Mouse (Mus musculus): ENCODE data around the gene Cyb5r3.
A peak's percentile ranks its signal among the peaks of the same experiment; 100 is the strongest.

Gene Cyb5r3

GRCm38 (mm10) chr15:83172492-83173429 lies at the start of gene Cyb5r3:
Gene Cyb5r3 (minus strand): TSS chr15:83172592.
- no peak for DNase-seq (ENCODE audit: low read depth, low spot score)

- DNase-seq (ENCODE audit: low read depth, low spot score): no peak
These were observed 49.3 kb upstream of the Cyb5r3 start for GRCm38 (mm10) chr15:83221721-83222120.

GRCm38 (mm10) chr15:83220368-83221013 lies 48.1 kb upstream of the Cyb5r3 start:
- DNase-seq (ENCODE audit: low read depth, low spot score): no peak

- DNase-seq (ENCODE audit: low read depth, low spot score): no peak
These were observed 43.2 kb upstream of the Cyb5r3 start for GRCm38 (mm10) chr15:83215322-83216216.

- no peak for DNase-seq (ENCODE audit: low read depth, low spot score)
These were observed 37.8 kb upstream of the Cyb5r3 start for GRCm38 (mm10) chr15:83210229-83210628.

- DNase-seq (ENCODE audit: low read depth, low spot score): no peak
These were observed 37.3 kb upstream of the Cyb5r3 start for GRCm38 (mm10) chr15:83209719-83210118.

- DNase-seq (ENCODE audit: low read depth, low spot score): no peak
These were observed 36.8 kb upstream of the Cyb5r3 start for GRCm38 (mm10) chr15:83209092-83209695.

- no peak for DNase-seq (ENCODE audit: low read depth, low spot score)
These were observed 32.5 kb upstream of the Cyb5r3 start for GRCm38 (mm10) chr15:83204731-83205451.

GRCm38 (mm10) chr15:83202412-83202811 lies 30.0 kb upstream of the Cyb5r3 start:
- DNase-seq (ENCODE audit: low read depth, low spot score): no peak

- DNase-seq (ENCODE audit: low read depth, low spot score): no peak
These were observed 21.0 kb upstream of the Cyb5r3 start for GRCm38 (mm10) chr15:83193413-83193812.

GRCm38 (mm10) chr15:83182351-83182750 lies 10.0 kb upstream of the Cyb5r3 start:
- no peak for DNase-seq (ENCODE audit: low read depth, low spot score)

- DNase-seq (ENCODE audit: low read depth, low spot score): no peak
These were observed 9.5 kb upstream of the Cyb5r3 start for GRCm38 (mm10) chr15:83181800-83182330.

- no peak for DNase-seq (ENCODE audit: low read depth, low spot score)
These were observed 7.6 kb upstream of the Cyb5r3 start for GRCm38 (mm10) chr15:83180004-83180403.

- DNase-seq (ENCODE audit: low read depth, low spot score): no peak
These were observed 4.3 kb upstream of the Cyb5r3 start for GRCm38 (mm10) chr15:83176653-83177052.

GRCm38 (mm10) chr15:83173914-83174884 lies 1.8 kb upstream of the Cyb5r3 start:
- DNase-seq (ENCODE audit: low read depth, low spot score): no peak

- peak; percentile 92 for DNase-seq (ENCODE audit: low read depth, low spot score)
These were observed 495 bp downstream of the Cyb5r3 start for GRCm38 (mm10) chr15:83171712-83172481.

- DNase-seq (ENCODE audit: low read depth, low spot score): no peak
These were observed 1.3 kb downstream of the Cyb5r3 start for GRCm38 (mm10) chr15:83170956-83171659.

Measured in brain, embryonic 18.5 days (tissue).